Mouse (Mus musculus): ENCODE measurements around the gene Rhox3a.
"Not testable (repeated sequence)": the region's sequence is repeated elsewhere in the genome, so short reads cannot be mapped to it uniquely, and the experiment has no call there.

Gene Rhox3a

DNA sequence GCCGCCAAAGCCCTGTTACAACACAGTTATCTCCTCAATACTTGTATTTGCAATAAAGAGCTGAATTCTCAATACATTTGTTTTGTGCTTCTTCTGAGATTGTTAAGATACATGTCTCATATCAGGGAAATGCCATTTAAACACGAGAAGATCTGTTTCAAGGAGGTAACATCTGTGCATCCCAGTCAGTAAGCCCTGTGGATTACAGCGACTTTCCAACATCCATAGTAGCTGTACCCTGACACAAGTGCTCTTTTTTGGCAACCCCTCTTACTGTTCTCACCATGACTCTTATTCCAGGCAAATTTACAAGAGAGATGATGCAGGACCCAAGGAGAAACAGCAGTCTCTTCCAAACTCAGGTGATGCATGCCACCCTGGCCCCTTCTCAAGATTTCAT is at the start of gene Rhox3a:
Gene Rhox3a (plus strand): TSS at position 301 of the 400 bp plus-strand sequence.
- not testable (repeated sequence) for DNase-seq

DNA sequence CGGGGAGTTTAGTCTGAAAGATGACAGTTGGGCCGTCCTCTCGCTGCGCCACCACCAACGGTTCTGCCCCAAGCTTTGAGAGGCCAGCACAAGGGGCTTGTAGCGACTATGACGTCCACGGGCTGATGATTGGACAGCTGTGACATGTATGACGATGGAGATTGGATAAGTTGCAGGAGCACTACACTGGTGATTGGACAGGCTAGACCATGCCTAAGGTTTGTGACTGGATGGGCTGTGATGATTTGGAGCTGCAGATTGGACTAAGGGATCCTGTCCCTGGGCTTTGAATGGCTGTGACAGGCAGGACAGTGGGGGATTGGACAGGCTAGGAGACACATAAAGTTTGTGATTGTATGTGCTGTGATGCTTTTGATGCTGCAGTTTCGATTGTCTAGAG is 38.8 kb upstream of the Rhox3a start, which contains the start of gene Gm9:
Gene Gm9 (minus strand): TSS at position 101 of the 400 bp plus-strand sequence.
- no peak for DNase-seq

DNA sequence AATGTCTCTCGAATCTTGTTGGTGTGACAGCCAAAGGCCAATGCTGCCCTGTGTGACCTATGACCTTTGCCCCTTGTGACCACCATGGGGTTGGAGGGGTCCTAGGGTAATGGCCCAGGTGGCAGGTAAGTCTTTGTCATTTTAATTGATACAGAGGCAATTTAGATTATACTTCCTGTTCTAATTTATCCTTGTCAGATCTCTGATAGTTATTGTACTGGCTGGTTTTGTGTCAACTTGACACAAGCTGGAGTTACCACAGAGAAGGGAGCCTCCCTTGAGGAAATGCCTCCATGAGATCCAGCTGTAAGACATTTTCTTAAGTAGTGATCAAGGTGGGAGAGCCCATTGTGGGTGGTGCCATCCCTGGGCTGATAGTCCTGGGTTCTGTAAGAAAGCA is 27.6 kb upstream of the Rhox3a start, which contains the start of gene Rhox1:
Gene Rhox1 (minus strand): TSS at position 101 of the 400 bp plus-strand sequence.
- not testable (repeated sequence) for DNase-seq

DNA sequence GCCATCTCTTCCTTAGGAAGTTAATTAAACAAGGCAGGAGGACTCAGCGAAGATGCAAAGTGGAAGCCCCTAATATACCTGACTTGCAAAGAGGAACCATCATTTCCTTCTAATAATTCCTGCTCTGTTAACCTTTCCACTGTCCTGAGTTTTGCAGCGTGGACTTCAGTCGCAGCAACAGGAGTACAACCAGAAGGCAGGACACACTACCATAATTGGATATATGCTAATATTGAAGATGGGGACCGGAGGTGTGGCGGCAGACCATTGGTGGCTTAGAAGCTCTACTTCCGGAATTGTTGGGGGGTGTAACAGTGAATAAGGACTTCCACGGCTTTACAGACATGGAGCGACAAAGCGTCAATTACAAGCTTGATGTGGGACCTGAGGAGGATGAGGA is 5.0 kb upstream of the Rhox3a start, which contains the start of gene Rhox2a:
Gene Rhox2a (plus strand): TSS at position 301 of the 400 bp plus-strand sequence.
- DNase-seq = not testable (repeated sequence)

DNA sequence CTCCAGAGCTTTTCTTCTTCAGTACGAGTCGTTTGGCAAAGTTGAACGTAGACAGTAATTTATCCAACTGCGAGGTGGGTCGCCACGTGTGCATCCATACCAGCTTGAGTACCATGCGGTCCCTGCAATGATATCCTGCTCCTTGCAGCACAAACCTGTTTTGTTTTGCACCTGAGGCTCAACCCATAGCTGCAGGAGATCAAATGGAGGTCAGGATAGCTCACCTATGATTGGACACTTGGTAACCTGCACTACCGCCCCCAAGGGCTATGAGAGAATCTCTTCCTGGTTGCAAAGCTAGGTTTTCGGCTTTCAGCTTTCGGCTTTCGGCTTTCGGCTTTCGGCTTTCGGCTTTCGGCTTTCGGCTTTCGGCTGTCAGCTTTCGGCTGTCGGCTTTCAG is 15.3 kb downstream of the Rhox3a start, which contains the start of gene Rhox4a:
Gene Rhox4a (plus strand): TSS at position 301 of the 400 bp plus-strand sequence.
- DNase-seq = not testable (repeated sequence)

Data from thymus, postnatal 25 days (tissue).